Mouse (Mus musculus): ENCODE measurements at regions not wholly inside any gene's neighbourhood (a gene's known extent, or its start where the extent isn't known, plus 50 kb on each side); places are given as distances from the start of the nearest gene placed in this dataset.

GRCm38 (mm10) chr8:117903052-117903451, 101.3 kb upstream of the Mphosph6 start (continued):
- TF ChIP-seq SMC3 (IDR thresholded peaks at IDR 0.05; ENCODE audit: low read depth, low read length), result no peak
- TF ChIP-seq MAFK (IDR thresholded peaks at IDR 0.05; ENCODE audit: insufficient replicate concordance, low read length), result no peak

- Histone ChIP-seq H3K9ac (ENCODE audit: insufficient read depth, low read depth) (no peak overlapping the region), H3K36me3 (replicated peaks in 1 of 2; ENCODE audit: control insufficient read depth in 1 of 2, insufficient read depth in 1 of 2, low read length in 1 of 2) (no peaks in the 10 kb centered on the region), H3K9me3 (replicated peaks; ENCODE audit: low read length) (no peaks in the 10 kb centered on the region), H3K27ac (ENCODE audit: insufficient read depth, low read depth) (no peak overlapping the region), H3K4me3 (replicated peaks in 1 of 3; ENCODE audit: low read depth in 2 of 3, low read length in 2 of 3, poor library complexity in 1 of 3) (no peak overlapping the region), H3K4me2 (ENCODE audit: insufficient read depth, low read depth, poor library complexity, severe bottlenecking) (no peak overlapping the region), H3K27me3 (replicated peaks) (peaks cover 29% of the 10 kb centered on the region), H3K79me2 (replicated peaks; ENCODE audit: control insufficient read depth, extremely low read depth, insufficient read depth, poor library complexity, severe bottlenecking) (no peaks in the 10 kb centered on the region), H3K4me1 (ENCODE audit: control insufficient read depth in 1 of 2, insufficient read depth in 2 of 2) (no peaks in the 10 kb centered on the region)
- dilution Hi-C loops (cut with MboI; ENCODE audit: extremely low pct_ligation_motif_present, extremely low pct_unique_long_range_greater_than_20kb, low sequenced_read_pairs) (no loop called here), in situ Hi-C loops (cut with MboI; ENCODE audit: low pct_ligation_motif_present, low pct_unique_long_range_greater_than_20kb, low sequenced_read_pairs) (no loop called here)
- TF ChIP-seq JUN (IDR thresholded peaks at IDR 0.05; ENCODE audit: insufficient read depth, low read depth, low read length) (no peak), PAX5 (IDR thresholded peaks at IDR 0.05; ENCODE audit: low read length) (no peak), ETS1 (conservative IDR thresholded peaks at IDR 0.05; ENCODE audit: low read depth, low read length) (no peak), JUND (conservative IDR thresholded peaks at IDR 0.05; ENCODE audit: low read depth, low read length) (no peak), E2F4 (IDR thresholded peaks at IDR 0.05; ENCODE audit: insufficient replicate concordance, low read depth, low read length) (no peak)
- no peak for DNase-seq (ENCODE audit: extremely low read depth)
Measured at GRCm38 (mm10) chr8:117899892-117900291, 98.1 kb upstream of the Mphosph6 start.

DNA sequence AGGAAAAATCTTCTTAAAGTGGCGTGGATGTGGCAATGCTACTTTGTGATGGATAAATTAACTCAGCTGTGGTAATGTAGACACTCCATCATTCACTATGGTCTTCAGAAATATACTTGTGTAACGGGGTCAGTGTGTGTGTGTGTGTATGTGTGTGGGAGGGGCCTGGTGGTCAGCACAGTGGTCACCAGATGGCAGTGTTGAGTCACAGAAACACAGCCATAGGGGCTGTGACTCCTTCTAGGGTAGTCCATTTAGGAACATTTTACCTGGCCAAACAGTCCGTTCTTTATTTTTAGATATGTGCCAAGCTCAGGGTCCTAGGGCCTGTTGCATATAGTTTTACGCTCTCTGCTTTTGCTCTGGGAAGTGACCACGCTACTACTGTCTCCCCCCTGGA, 96.3 kb upstream of the Mphosph6 start:
- no peak overlapping the region for H3K4me3 ChIP-seq (replicated peaks in 1 of 3; ENCODE audit: low read depth in 2 of 3, low read length in 2 of 3, poor library complexity in 1 of 3)
- H3K9ac ChIP-seq (ENCODE audit: insufficient read depth, low read depth), result no peak overlapping the region
- in situ Hi-C loops (cut with MboI; ENCODE audit: low pct_ligation_motif_present, low pct_unique_long_range_greater_than_20kb, low sequenced_read_pairs), result no loop called here
- TF ChIP-seq SMC3 (IDR thresholded peaks at IDR 0.05; ENCODE audit: low read depth, low read length), result peak; percentile 42; the same call in 1 of the 2 replicates
- TF ChIP-seq RAD21 (IDR thresholded peaks at IDR 0.05; ENCODE audit: low read depth, low read length), result peak; percentile 55
- TF ChIP-seq USF1 (IDR thresholded peaks at IDR 0.05; ENCODE audit: low read depth, low read length), result no peak
- no peak for TF ChIP-seq NELFE (IDR thresholded peaks at IDR 0.05; ENCODE audit: low read depth, low read length)
- peak in 1 of 2 experiments; percentile 65; a peak in 2 of 4 replicates for TF ChIP-seq CTCF (conservative IDR thresholded peaks at IDR 0.05 in 1 of 2, IDR thresholded peaks at IDR 0.05 in 1 of 2; ENCODE audit: low read depth in 2 of 2, low read length in 2 of 2)
- peak; percentile 27 for DNase-seq (ENCODE audit: extremely low read depth)
- peaks cover 17% of the 10 kb centered on the region for H3K27me3 ChIP-seq (replicated peaks)
- H3K36me3 ChIP-seq (replicated peaks in 1 of 2; ENCODE audit: control insufficient read depth in 1 of 2, insufficient read depth in 1 of 2, low read length in 1 of 2), result no peaks in the 10 kb centered on the region
- H3K4me2 ChIP-seq (ENCODE audit: insufficient read depth, low read depth, poor library complexity, severe bottlenecking), result no peak overlapping the region
- dilution Hi-C loops (cut with MboI; ENCODE audit: extremely low pct_ligation_motif_present, extremely low pct_unique_long_range_greater_than_20kb, low sequenced_read_pairs), result no loop called here
- H3K9me3 ChIP-seq (replicated peaks; ENCODE audit: low read length), result no peaks in the 10 kb centered on the region
- no peaks in the 10 kb centered on the region for H3K79me2 ChIP-seq (replicated peaks; ENCODE audit: control insufficient read depth, extremely low read depth, insufficient read depth, poor library complexity, severe bottlenecking)
- H3K27ac ChIP-seq (ENCODE audit: insufficient read depth, low read depth), result no peak overlapping the region
- H3K4me1 ChIP-seq (ENCODE audit: control insufficient read depth in 1 of 2, insufficient read depth in 2 of 2), result no peaks in the 10 kb centered on the region

- no peak overlapping the region for H3K27ac ChIP-seq (ENCODE audit: insufficient read depth, low read depth)
- no peak overlapping the region for H3K9ac ChIP-seq (ENCODE audit: insufficient read depth, low read depth)
- peaks cover 3% of the 10 kb centered on the region for H3K9me3 ChIP-seq (replicated peaks; ENCODE audit: low read length)
- DNase-seq (ENCODE audit: extremely low read depth), result no peak
- no peak overlapping the region for H3K4me3 ChIP-seq (replicated peaks in 1 of 3; ENCODE audit: low read depth in 2 of 3, low read length in 2 of 3, poor library complexity in 1 of 3)
- no peaks in the 10 kb centered on the region for H3K4me1 ChIP-seq (ENCODE audit: control insufficient read depth in 1 of 2, insufficient read depth in 2 of 2)
- no peaks in the 10 kb centered on the region for H3K36me3 ChIP-seq (replicated peaks in 1 of 2; ENCODE audit: control insufficient read depth in 1 of 2, insufficient read depth in 1 of 2, low read length in 1 of 2)
- in situ Hi-C loops (cut with MboI; ENCODE audit: low pct_ligation_motif_present, low pct_unique_long_range_greater_than_20kb, low sequenced_read_pairs) (no loop called here), dilution Hi-C loops (cut with MboI; ENCODE audit: extremely low pct_ligation_motif_present, extremely low pct_unique_long_range_greater_than_20kb, low sequenced_read_pairs) (no loop called here)
- H3K4me2 ChIP-seq (ENCODE audit: insufficient read depth, low read depth, poor library complexity, severe bottlenecking), result no peak overlapping the region
- no peaks in the 10 kb centered on the region for H3K79me2 ChIP-seq (replicated peaks; ENCODE audit: control insufficient read depth, extremely low read depth, insufficient read depth, poor library complexity, severe bottlenecking)
- TF ChIP-seq RAD21 (IDR thresholded peaks at IDR 0.05; ENCODE audit: low read depth, low read length), result no peak
- TF ChIP-seq KAT2A (IDR thresholded peaks at IDR 0.05; ENCODE audit: insufficient replicate concordance, low read length), result no peak
- TF ChIP-seq NELFE (IDR thresholded peaks at IDR 0.05; ENCODE audit: low read depth, low read length), result no peak
- no peak for TF ChIP-seq JUN (IDR thresholded peaks at IDR 0.05; ENCODE audit: insufficient read depth, low read depth, low read length)
- TF ChIP-seq PAX5 (IDR thresholded peaks at IDR 0.05; ENCODE audit: low read length), result no peak
- no peak for TF ChIP-seq MAZ (IDR thresholded peaks at IDR 0.05; ENCODE audit: low read depth, low read length)
- no peak for TF ChIP-seq TBP (conservative IDR thresholded peaks at IDR 0.05; ENCODE audit: low read depth, low read length)
- no peak for TF ChIP-seq ZKSCAN1 (IDR thresholded peaks at IDR 0.05; ENCODE audit: borderline replicate concordance, low read depth, low read length)
- TF ChIP-seq ZMIZ1 (IDR thresholded peaks at IDR 0.05; ENCODE audit: low read depth, low read length), result no peak
- TF ChIP-seq ETS1 (conservative IDR thresholded peaks at IDR 0.05; ENCODE audit: low read depth, low read length), result no peak
- no peak for TF ChIP-seq EP300 (IDR thresholded peaks at IDR 0.05; ENCODE audit: low read length)
- TF ChIP-seq MAX (IDR thresholded peaks at IDR 0.05; ENCODE audit: low read length), result no peak
- no peak for TF ChIP-seq MXI1 (IDR thresholded peaks at IDR 0.05; ENCODE audit: low read depth, low read length)
- TF ChIP-seq IRF4 (IDR thresholded peaks at IDR 0.05; ENCODE audit: low read depth, low read length), result no peak
- no peak for TF ChIP-seq JUND (conservative IDR thresholded peaks at IDR 0.05; ENCODE audit: low read depth, low read length)
- no peak for TF ChIP-seq MYC (IDR thresholded peaks at IDR 0.05; ENCODE audit: low read depth, low read length)
- TF ChIP-seq USF2 (conservative IDR thresholded peaks at IDR 0.05; ENCODE audit: low read depth, low read length), result no peak
- peaks cover 11% of the 10 kb centered on the region for H3K27me3 ChIP-seq (replicated peaks)
Measured at GRCm38 (mm10) chr8:117894861-117895260, 93.1 kb upstream of the Mphosph6 start.
